Mouse (Mus musculus): ENCODE data around the gene Trim43c.
"Not testable (repeated sequence)": the region's sequence is repeated elsewhere in the genome, so short reads cannot be mapped to it uniquely, and the experiment has no call there.

Gene Trim43c

DNA sequence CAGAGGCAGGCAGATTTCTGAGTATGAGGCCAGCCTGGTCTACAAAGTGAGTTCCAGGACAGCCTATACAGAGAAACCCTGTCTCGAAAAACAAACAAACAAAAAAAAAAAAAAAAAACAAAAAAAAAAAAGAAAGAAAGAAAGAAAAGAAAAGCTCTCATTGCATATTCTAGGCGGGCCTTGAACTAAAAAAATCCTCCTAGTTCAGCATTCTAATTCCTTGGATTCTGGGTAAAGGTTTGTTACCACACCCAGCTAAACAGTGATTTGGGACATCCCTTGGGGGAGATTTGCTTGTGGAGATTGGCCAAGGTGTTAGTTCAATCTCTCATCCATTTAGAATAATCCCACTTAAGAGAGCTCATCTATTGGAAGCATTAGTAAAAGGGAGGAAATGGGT lies at the start of gene Trim43c:
TSS of gene Trim43c (plus strand) at position 301 of the 400 bp plus-strand sequence.
- not testable (repeated sequence) for DNase-seq

- DNase-seq: not testable (repeated sequence)
These were observed 14.1 kb downstream of the Trim43c start for GRCm38 (mm10) chr9:88853072-88853471.

GRCm38 (mm10) chr9:88858566-88859492 lies 19.9 kb downstream of the Trim43c start:
- peak; percentile 87 for DNase-seq

All from liver (tissue).